Mouse (Mus musculus): ENCODE measurements around the gene Cnot11.
"Not testable (repeated sequence)": the region's sequence is repeated elsewhere in the genome, so short reads cannot be mapped to it uniquely, and the experiment has no call there.

Cnot11 gene

DNA sequence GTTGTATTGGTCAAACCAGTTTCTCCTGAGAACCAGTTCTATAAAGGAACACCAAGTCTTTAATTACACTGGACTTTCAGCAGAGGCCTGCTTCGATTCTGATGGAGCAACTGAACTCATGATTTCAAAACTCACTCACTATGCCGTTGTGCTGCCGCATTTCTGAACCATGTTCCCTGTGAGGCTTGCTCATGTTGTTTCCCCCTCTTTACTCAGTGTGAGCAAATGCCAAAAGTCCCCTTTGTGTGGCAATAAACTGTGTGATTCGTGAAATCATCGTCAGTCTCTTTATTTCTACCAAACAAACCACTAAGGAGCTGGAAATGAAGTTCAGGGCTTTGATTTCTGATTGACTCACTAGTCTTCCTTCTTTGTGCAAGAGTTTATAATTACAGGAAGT, 43.7 kb downstream of the Cnot11 start:
- no peak for DNase-seq (ENCODE audit: low spot score in 2 of 2)

DNA sequence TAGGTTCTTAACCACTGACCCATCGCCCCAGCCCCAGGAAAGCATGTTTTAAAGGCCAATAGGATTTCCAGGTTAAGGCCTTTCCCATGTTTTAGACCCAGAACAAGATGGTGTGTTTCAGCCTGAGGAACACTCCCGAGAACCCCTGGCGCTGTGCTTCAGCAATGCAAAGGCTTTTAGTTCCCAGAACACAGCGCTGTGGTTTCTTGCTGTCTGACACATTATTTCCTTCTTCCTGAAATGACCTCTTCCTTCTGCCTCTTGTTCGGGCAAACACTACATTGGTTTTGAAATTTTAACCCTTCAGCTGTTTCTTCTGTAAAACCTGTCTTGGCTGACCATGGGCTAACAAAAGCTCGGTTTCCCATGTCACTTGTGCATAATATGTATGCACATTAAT, 44.3 kb downstream of the Cnot11 start:
- DNase-seq (ENCODE audit: low spot score in 2 of 2) = no peak

DNA sequence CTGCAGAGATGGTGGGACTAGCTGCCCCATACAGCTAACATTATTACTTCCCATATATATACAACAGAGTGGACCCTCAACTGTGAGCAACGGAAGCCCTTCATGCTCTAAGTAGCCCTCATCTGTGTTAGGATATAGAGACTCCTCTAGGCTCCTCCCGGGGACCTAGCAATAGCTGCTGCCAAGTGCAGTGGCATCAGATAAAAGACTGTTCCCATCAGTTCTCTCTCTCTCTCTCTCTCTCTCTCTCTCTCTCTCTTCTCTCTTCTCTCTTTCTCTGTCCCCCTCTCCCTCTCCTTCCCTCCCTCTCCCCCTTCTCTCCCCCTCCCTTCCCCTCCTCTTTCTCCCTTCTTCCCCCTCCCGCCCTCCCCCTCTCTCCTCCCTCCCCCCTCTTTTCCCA, 46.4 kb downstream of the Cnot11 start:
- no peak for DNase-seq (ENCODE audit: low spot score in 2 of 2)

DNA sequence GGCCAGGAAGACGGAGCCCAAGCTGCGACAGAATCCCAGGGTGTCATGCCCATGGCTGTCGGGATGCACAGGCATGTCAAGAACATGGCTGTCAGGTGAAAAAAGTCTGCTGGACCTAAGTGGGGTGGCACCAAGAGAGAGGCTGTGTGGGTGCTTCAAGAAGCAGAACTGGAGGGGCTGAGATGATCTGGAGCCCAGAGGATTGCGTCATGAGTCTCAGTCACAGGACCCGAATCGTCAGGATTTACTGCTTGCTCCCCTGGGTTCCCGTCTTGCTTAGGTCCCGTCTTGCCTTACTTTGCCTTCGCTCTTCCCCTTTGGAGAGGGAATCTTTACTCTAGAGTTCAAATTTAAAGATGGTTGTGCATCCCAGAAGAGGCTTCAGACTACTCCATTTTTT, 48.4 kb downstream of the Cnot11 start:
- DNase-seq (ENCODE audit: low spot score in 2 of 2) = no peak

DNA sequence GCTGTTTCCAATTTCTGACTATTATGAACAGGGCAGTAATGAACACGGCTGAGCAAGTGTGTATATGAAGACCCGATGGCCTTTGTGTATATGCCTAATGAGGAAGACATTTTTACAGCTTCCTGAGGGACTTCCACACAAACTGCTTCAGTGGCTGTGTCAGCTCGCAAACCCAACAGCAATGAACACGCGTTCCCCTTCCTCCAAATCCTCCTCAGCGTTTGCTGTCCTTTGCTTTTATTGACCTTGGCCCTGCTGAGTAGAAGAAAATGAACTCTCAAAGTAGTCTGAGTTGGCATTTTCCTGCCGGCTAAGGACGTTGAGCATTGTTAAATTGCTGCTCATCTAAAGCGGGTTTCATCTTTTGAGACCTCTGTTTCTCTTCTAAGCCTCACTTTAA, 50.6 kb downstream of the Cnot11 start:
- no peak for DNase-seq (ENCODE audit: low spot score in 2 of 2)

DNA sequence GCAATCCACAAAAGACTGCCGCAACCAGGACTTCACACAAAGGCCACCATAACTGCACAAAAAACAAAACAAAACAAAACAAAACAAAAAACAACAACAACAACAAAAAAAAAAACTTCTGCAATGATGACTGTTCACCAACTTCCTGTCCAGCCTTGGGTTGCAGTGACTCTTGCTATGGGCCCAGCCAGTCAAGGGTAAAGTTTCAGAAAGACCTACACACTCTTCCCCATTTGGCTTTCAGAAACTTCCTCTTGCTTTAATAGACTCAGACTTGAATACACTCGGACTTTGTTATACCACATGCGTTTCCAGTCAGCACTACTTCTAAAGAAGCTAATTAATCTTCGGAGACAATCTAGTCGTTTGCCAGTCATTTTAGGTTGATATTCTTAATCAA, 55.4 kb downstream of the Cnot11 start:
- DNase-seq (ENCODE audit: low spot score in 2 of 2) = no peak

DNA sequence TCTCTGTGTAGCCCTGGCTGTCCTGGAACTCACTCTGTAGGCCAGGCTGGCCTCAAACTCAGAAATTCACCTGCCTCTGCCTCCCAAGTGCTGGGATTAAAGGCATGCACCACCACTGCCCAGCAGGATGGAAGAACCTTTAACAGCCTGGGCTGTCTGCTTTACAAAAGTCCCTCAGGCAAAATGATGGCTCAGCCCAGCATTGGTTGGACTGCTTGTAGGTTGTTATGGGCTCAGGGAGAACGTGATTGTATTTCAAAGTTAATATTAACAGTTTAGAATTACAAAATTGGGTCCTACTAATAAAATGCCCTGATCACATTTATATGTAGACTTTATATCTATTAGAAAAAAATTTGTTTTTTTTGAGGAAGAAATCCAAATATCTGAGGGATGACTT, 56.8 kb downstream of the Cnot11 start:
- not testable (repeated sequence) for DNase-seq (ENCODE audit: low spot score in 2 of 2)

DNA sequence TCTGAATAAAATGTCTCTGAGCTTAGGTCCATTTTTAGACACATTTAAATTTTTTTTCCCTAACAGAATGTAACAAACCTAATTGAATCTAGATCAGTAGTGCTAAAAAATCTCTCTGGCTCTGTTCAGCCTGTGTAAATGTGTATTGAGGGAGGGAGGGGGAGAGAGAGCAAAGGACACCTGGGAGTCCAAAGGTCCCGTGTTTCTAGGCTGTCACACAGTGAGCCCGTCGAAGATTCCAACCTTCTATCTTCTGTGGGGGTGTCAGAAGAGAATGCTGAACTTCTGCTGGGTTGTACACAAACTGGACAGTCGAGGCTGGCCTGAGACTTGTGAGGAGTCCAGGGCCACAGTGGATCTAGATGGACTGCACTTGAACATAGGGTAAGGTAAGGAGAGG, 57.3 kb downstream of the Cnot11 start:
- no peak for DNase-seq (ENCODE audit: low spot score in 2 of 2)

DNA sequence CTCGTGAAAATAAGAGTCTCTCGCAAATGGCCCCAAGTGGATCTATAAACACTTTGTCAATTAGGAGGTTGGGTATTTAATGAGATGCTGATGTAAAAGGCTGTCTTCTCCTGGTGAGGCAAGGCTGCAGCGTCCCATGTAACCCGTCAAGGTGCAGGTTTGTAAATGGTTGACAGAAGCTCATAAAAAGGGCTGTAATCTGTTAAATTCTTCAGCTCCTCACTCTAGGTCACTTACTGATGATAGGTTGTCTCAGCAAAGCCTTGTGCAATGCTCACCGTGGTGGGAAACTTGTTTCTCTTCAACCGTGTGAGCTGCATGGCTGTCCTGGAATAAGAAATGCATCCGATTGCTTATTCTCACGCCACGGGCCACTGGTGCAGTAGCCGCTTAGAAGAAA, 59.0 kb downstream of the Cnot11 start:
- DNase-seq (ENCODE audit: low spot score in 2 of 2) = no peak
